Mouse (Mus musculus): ENCODE measurements at regions not wholly inside any gene's neighbourhood (a gene's known extent, or its start where the extent isn't known, plus 50 kb on each side); places are given as distances from the start of the nearest gene placed in this dataset.

GRCm38 (mm10) chr12:25176565-25176964 lies 79.6 kb upstream of the Id2 start:
- no peak for ATAC-seq

- ATAC-seq: no peak
Measured at GRCm38 (mm10) chr12:25173064-25173463, 76.1 kb upstream of the Id2 start.

- no peak for ATAC-seq
Measured at GRCm38 (mm10) chr12:25172450-25172849, 75.5 kb upstream of the Id2 start.

- ATAC-seq: no peak
Measured at GRCm38 (mm10) chr12:25169611-25170010, 72.7 kb upstream of the Id2 start.

GRCm38 (mm10) chr12:25168213-25168545 lies 71.2 kb upstream of the Id2 start:
- no peak for ATAC-seq

GRCm38 (mm10) chr12:25167504-25168212 lies 70.7 kb upstream of the Id2 start:
- no peak for ATAC-seq

GRCm38 (mm10) chr12:25166525-25166924 lies 69.6 kb upstream of the Id2 start:
- no peak for ATAC-seq

- ATAC-seq: no peak
Measured at GRCm38 (mm10) chr12:25165650-25166049, 68.7 kb upstream of the Id2 start.

GRCm38 (mm10) chr12:25164724-25165123 lies 67.8 kb upstream of the Id2 start:
- peak; percentile 72 for ATAC-seq

GRCm38 (mm10) chr12:25163541-25163940 lies 66.6 kb upstream of the Id2 start:
- ATAC-seq: no peak

GRCm38 (mm10) chr12:25162843-25163242 lies 65.9 kb upstream of the Id2 start:
- ATAC-seq: no peak

- no peak for ATAC-seq
Measured at GRCm38 (mm10) chr12:25161939-25162338, 65.0 kb upstream of the Id2 start.

- no peak for ATAC-seq
Measured at GRCm38 (mm10) chr12:25160990-25161843, 64.3 kb upstream of the Id2 start.

- no peak for ATAC-seq
Measured at GRCm38 (mm10) chr12:25159091-25159490, 62.2 kb upstream of the Id2 start.

GRCm38 (mm10) chr12:25157238-25157637 lies 60.3 kb upstream of the Id2 start:
- ATAC-seq: no peak

GRCm38 (mm10) chr12:25155396-25155795 lies 58.5 kb upstream of the Id2 start:
- peak; percentile 92 for ATAC-seq

GRCm38 (mm10) chr12:25148099-25148498 lies 51.2 kb upstream of the Id2 start:
- ATAC-seq: no peak

Measured in CD4-positive, CD25-positive, alpha-beta regulatory T cell, adult 4 months (primary cell).